Mouse (Mus musculus) midbrain, embryonic 16.5 days (tissue): Measurements from ENCODE around the gene Gng8. TPM values are rescaled to one million over a fixed set of nuclear protein-coding genes. Genes with fewer than 3 reads are reported as not detected.

Experiments used
- ATAC-seq: fragments of 200-750 bp; cut with Nextera tagmentation; 2 replicates; pipeline ENCODE4 v1.8.0; 2017; ENCODE audit warnings: moderate TSS enrichment
- H3K27ac ChIP-seq: fragments of 300-500 bp; sonication (generic); 2 replicates; pipeline ENCODE4 v1.5.1; 2014; ENCODE audit warnings: mild to moderate bottlenecking, low read length, mixed read lengths
- H3K27me3 ChIP-seq: fragments of 300-500 bp; sonication (generic); 2 replicates; pipeline ENCODE4 v1.6.1; 2014; ENCODE audit warnings: low read depth, low read length, mixed read lengths; ENCODE audit not compliant: control insufficient read depth, insufficient read depth
- H3K36me3 ChIP-seq: fragments of 300-500 bp; sonication (generic); 2 replicates; pipeline ENCODE4 v1.6.1; 2014; ENCODE audit warnings: mild to moderate bottlenecking, low read length, moderate library complexity, mixed read lengths; ENCODE audit not compliant: control insufficient read depth, insufficient read depth
- H3K4me1 ChIP-seq: fragments of 300-500 bp; sonication (generic); 2 replicates; pipeline ENCODE4 v1.6.1; 2014; ENCODE audit warnings: mild to moderate bottlenecking, low read length, mixed read lengths; ENCODE audit not compliant: control insufficient read depth, insufficient read depth
- H3K4me2 ChIP-seq: fragments of 300-500 bp; sonication (generic); 2 replicates; pipeline ENCODE4 v1.6.1; 2014; ENCODE audit warnings: mild to moderate bottlenecking, low read length, mixed read lengths
- H3K4me3 ChIP-seq: fragments of 300-500 bp; sonication (generic); 2 replicates; pipeline ENCODE4 v1.5.1; 2014; ENCODE audit warnings: low read depth, mild to moderate bottlenecking, low read length, moderate library complexity, mixed read lengths
- H3K9ac ChIP-seq: fragments of 300-500 bp; sonication (generic); 2 replicates; pipeline ENCODE4 v1.6.1; 2014; ENCODE audit warnings: low read depth, low read length, mixed read lengths
- H3K9me3 ChIP-seq: fragments of 300-500 bp; sonication (generic); replicated peaks from 2 replicates; pipeline ENCODE4 v1.6.1; 2014; ENCODE audit warnings: mild to moderate bottlenecking, low read length, mixed read lengths; ENCODE audit not compliant: control insufficient read depth, poor library complexity, severe bottlenecking
- WGBS: fragments of 180-500 bp; shearing (Covaris S2); extraction: QIAGEN DNeasy Blood & Tissue Kit; methylation state at CpG from one replicate; pipeline ENCODE4 v1.1.7; 2014; 5-methylcytosine and 5-hydroxymethylcytosine counted together
- polyA plus RNA-seq: library from polyadenylated mRNA; unstranded; fragments of >200 nt; fragmentation: Nextera tagmentation; extraction: Ambion mirVana; gene quantifications from 2 replicates; pipeline ENCODE4 v1.2.1, GENCODE M21; 2015

Gng8 gene
- polyA plus RNA-seq, 1 experiment from 2014 or later = 14.0 TPM

- Histone ChIP-seq H3K27ac (no peak overlapping the region), H3K9me3 (no peaks in the 10 kb centered on the region; the same call in 1 of the 2 replicates), H3K36me3 (peaks cover 10% of the 10 kb centered on the region; the same call in 1 of the 2 replicates), H3K4me3 (no peak overlapping the region), H3K4me1 (peaks cover 14% of the 10 kb centered on the region), H3K4me2 (no peak overlapping the region), H3K9ac (no peak overlapping the region), H3K27me3 (peaks cover 23% of the 10 kb centered on the region)
- no peak for ATAC-seq
- WGBS = 24% methylated on average over 5 of the region's 5 CpGs
Measured at GRCm38 (mm10) chr7:16880615-16881014, 11.0 kb upstream of the Gng8 start.

GRCm38 (mm10) chr7:16883162-16883561 is 8.4 kb upstream of the Gng8 start:
- 91% methylated on average over 6 of the region's 6 CpGs for WGBS
- Histone ChIP-seq H3K4me1 (no peaks in the 10 kb centered on the region), H3K9ac (no peak overlapping the region), H3K27ac (no peak overlapping the region), H3K36me3 (peaks cover 25% of the 10 kb centered on the region), H3K9me3 (peaks cover 2% of the 10 kb centered on the region; the same call in 1 of the 2 replicates), H3K27me3 (peaks cover 28% of the 10 kb centered on the region), H3K4me2 (no peak overlapping the region), H3K4me3 (no peak overlapping the region)
- no peak for ATAC-seq

- WGBS = 58% methylated on average over 4 of the region's 4 CpGs
- H3K9ac ChIP-seq = no peak overlapping the region
- no peak overlapping the region for H3K27ac ChIP-seq
- H3K36me3 ChIP-seq = peaks cover 25% of the 10 kb centered on the region
- H3K4me2 ChIP-seq = no peak overlapping the region
- peaks cover 28% of the 10 kb centered on the region for H3K27me3 ChIP-seq
- H3K9me3 ChIP-seq = peaks cover 2% of the 10 kb centered on the region; the same call in 1 of the 2 replicates
- ATAC-seq = no peak
- no peak overlapping the region for H3K4me3 ChIP-seq
- no peaks in the 10 kb centered on the region for H3K4me1 ChIP-seq
Measured at GRCm38 (mm10) chr7:16884334-16884733, 7.3 kb upstream of the Gng8 start.

- Histone ChIP-seq H3K36me3 (peaks cover 25% of the 10 kb centered on the region), H3K27me3 (peaks cover 31% of the 10 kb centered on the region), H3K4me1 (no peaks in the 10 kb centered on the region), H3K9ac (no peak overlapping the region), H3K27ac (no peak overlapping the region), H3K4me2 (peak overlapping the region; percentile 13; the same call in 1 of the 2 replicates), H3K4me3 (peak overlapping the region; percentile 18), H3K9me3 (peaks cover 2% of the 10 kb centered on the region; the same call in 1 of the 2 replicates)
- ATAC-seq = no peak
- 11% methylated on average over 63 of the region's 95 CpGs for WGBS
Measured at GRCm38 (mm10) chr7:16885271-16885776, 6.3 kb upstream of the Gng8 start.

- peaks cover 2% of the 10 kb centered on the region; the same call in 1 of the 2 replicates for H3K9me3 ChIP-seq
- no peak overlapping the region for H3K9ac ChIP-seq
- WGBS = 37% methylated on average over 59 of the region's 59 CpGs
- H3K4me1 ChIP-seq = peaks cover 1% of the 10 kb centered on the region; the same call in 1 of the 2 replicates
- no peak overlapping the region for H3K4me3 ChIP-seq
- H3K36me3 ChIP-seq = peaks cover 25% of the 10 kb centered on the region
- H3K4me2 ChIP-seq = no peak overlapping the region
- H3K27me3 ChIP-seq = peaks cover 31% of the 10 kb centered on the region
- H3K27ac ChIP-seq = no peak overlapping the region
- no peak for ATAC-seq
Measured at GRCm38 (mm10) chr7:16885905-16886304, 5.7 kb upstream of the Gng8 start.

GRCm38 (mm10) chr7:16890536-16890935 is 1.1 kb upstream of the Gng8 start:
- H3K4me2 ChIP-seq = no peak overlapping the region
- H3K4me3 ChIP-seq = no peak overlapping the region
- H3K4me1 ChIP-seq = peaks cover 19% of the 10 kb centered on the region
- peaks cover 2% of the 10 kb centered on the region; the same call in 1 of the 2 replicates for H3K9me3 ChIP-seq
- peaks cover 9% of the 10 kb centered on the region for H3K27me3 ChIP-seq
- WGBS = 43% methylated on average over 6 of the region's 6 CpGs
- peaks cover 15% of the 10 kb centered on the region for H3K36me3 ChIP-seq
- ATAC-seq = no peak
- no peak overlapping the region for H3K27ac ChIP-seq
- no peak overlapping the region for H3K9ac ChIP-seq

GRCm38 (mm10) chr7:16890944-16891343 is 642 bp upstream of the Gng8 start:
- Histone ChIP-seq H3K4me1 (peaks cover 19% of the 10 kb centered on the region), H3K4me2 (no peak overlapping the region), H3K27ac (no peak overlapping the region), H3K36me3 (peaks cover 11% of the 10 kb centered on the region), H3K27me3 (peaks cover 5% of the 10 kb centered on the region), H3K9ac (no peak overlapping the region; the same call in 1 of the 2 replicates), H3K4me3 (no peak overlapping the region), H3K9me3 (no peaks in the 10 kb centered on the region)
- 1% methylated on average over 22 of the region's 23 CpGs for WGBS
- ATAC-seq = no peak

GRCm38 (mm10) chr7:16892352-16892730 is 755 bp downstream of the Gng8 start:
- no peaks in the 10 kb centered on the region for H3K9me3 ChIP-seq
- peak overlapping the region; percentile 47; the same call in 1 of the 2 replicates for H3K4me2 ChIP-seq
- peaks cover 19% of the 10 kb centered on the region for H3K4me1 ChIP-seq
- H3K27me3 ChIP-seq = peaks cover 3% of the 10 kb centered on the region
- H3K4me3 ChIP-seq = no peak overlapping the region
- peak; percentile 9; the same call in 1 of the 2 replicates for ATAC-seq
- H3K36me3 ChIP-seq = peaks cover 6% of the 10 kb centered on the region
- no peak overlapping the region for H3K9ac ChIP-seq
- WGBS = 45% methylated on average over 9 of the region's 9 CpGs
- H3K27ac ChIP-seq = no peak overlapping the region

GRCm38 (mm10) chr7:16893612-16894011 is 2.0 kb downstream of the Gng8 start:
- H3K36me3 ChIP-seq = no peaks in the 10 kb centered on the region
- WGBS = 1% methylated on average over 6 of the region's 6 CpGs
- no peak overlapping the region for H3K9ac ChIP-seq
- no peak overlapping the region for H3K4me3 ChIP-seq
- H3K9me3 ChIP-seq = no peaks in the 10 kb centered on the region
- peaks cover 3% of the 10 kb centered on the region; the same call in 1 of the 2 replicates for H3K27me3 ChIP-seq
- peaks cover 19% of the 10 kb centered on the region for H3K4me1 ChIP-seq
- H3K27ac ChIP-seq = no peak overlapping the region
- no peak overlapping the region for H3K4me2 ChIP-seq
- ATAC-seq = no peak
